Mouse (Mus musculus) gastrocnemius, adult 18-20 months (tissue): ENCODE data around the gene Actr5. TPM values are rescaled to one million over a fixed set of nuclear protein-coding genes. Genes with fewer than 3 reads are reported as not detected.
A peak's percentile ranks its signal among the peaks of the same experiment; 100 is the strongest.

Experiments used
- DNase-seq: peaks from one replicate; pipeline ENCODE4 v3.0.0; 2021; ENCODE audit warnings: low spot score
- total RNA-seq, 2 experiments: library from RNA; stranded (reverse); gene quantifications; 2 replicates each; pipeline ENCODE4 v1.2.3; 2021

Actr5 gene
- total RNA-seq, 2 experiments from 2014 or later, result 3.8 to 4.0 TPM

DNA sequence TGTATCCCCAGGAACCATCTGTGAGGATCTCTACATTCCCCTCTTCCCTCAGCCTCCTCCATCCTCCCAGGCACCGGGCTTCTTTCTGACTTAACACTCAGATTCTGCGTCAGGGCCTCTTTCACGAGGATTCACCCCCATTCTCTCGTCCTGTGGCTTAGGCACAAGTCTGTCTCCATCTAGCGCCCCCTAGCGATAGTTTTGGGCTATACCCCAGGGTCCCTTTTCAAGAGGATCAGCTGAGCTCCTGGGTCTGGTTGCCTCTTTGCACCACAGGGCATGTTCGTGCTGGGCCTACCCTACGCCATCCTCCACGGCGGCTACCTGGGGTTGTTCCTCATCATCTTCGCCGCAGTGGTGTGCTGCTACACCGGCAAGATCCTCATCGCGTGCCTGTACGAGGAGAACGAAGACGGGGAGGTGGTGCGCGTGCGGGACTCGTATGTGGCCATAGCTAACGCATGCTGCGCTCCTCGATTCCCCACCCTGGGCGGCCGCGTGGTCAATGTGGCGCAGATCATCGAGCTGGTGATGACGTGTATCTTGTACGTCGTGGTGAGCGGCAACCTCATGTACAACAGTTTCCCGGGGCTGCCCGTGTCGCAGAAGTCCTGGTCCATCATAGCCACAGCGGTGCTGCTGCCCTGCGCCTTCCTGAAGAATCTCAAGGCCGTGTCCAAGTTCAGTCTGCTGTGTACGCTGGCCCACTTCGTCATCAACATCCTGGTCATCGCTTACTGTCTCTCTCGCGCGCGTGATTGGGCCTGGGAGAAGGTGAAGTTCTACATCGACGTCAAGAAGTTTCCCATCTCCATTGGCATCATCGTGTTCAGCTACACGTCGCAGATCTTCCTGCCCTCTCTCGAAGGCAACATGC, 10.9 kb upstream of the Actr5 start:
- peak; percentile 24 for DNase-seq

DNA sequence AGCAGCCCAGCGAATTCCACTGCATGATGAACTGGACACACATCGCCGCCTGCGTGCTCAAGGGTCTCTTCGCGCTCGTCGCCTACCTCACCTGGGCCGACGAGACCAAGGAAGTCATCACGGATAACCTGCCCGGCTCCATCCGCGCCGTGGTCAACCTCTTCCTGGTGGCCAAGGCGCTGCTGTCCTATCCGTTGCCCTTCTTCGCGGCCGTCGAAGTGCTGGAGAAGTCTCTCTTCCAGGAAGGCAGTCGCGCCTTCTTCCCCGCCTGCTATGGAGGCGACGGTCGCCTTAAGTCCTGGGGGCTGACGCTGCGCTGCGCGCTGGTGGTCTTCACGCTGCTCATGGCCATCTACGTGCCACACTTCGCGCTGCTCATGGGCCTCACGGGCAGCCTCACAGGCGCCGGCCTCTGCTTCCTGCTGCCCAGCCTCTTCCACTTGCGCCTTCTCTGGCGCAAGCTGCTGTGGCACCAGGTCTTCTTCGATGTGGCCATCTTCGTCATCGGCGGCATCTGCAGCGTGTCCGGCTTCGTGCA, 10.2 kb upstream of the Actr5 start:
- no peak for DNase-seq

DNA sequence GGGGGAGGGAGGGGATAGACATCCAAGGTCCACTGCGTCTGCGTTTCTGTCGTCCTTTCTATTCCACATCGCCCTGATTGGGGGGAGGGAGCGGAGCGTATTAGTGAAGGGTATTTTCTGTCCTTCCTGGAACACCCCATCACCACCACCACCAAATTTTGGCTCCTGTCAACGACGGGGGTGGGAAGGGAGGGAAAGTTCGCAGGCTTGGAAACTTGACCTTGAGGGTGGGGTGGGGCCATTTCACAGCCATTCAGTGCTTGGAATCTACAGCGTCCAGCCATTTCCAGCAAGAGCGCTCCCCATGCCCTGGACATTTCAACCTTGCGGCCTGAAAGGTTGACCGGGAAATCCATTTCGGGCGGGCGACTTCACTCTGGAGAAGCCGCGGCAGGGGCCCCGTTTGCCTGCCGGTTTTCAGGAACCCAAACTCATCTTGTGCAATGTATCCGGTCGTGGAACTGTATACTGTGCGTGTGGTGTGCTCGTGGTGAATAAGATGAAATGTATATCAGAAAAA, 9.5 kb upstream of the Actr5 start:
- no peak for DNase-seq

DNA sequence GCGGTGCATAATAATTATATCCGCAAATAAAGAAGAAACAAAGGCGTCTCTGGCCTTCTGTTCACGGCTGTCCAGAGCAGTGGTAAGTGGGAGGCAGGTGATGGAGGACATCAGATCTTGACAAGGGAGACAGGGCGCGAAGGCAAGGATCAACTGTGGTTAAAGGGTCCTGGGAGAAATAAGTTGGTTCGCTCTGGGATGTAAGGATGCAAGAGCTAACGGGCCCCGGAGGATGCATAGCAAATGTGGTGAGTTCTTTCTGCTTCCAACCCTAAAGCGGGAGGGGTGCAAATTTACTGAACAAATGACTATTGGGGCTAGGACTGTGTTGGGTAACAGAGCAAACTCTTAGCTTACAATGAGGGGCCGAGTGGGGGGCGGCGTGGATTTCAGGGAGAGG, 9.0 kb upstream of the Actr5 start:
- DNase-seq, result no peak

DNA sequence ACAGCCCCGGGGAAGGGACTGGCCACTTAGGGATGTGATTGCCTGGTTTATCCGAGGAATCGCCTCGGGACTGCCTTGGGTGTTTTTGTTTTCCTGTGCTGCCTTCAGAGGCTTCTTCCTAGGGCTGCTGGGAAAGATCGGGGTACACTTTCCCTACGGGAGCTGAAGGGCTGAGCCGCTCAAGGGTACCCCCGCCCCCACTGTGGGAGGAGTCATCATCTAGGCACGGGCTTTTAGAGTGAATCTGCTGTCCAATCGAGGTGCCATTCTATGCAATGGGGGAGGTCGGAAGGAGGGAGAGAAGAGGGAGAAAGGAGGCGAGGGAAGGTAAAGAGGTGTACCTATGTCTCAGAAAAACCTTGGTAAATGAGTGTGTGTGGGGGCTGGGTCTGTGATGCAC, 8.4 kb upstream of the Actr5 start:
- DNase-seq, result no peak

DNA sequence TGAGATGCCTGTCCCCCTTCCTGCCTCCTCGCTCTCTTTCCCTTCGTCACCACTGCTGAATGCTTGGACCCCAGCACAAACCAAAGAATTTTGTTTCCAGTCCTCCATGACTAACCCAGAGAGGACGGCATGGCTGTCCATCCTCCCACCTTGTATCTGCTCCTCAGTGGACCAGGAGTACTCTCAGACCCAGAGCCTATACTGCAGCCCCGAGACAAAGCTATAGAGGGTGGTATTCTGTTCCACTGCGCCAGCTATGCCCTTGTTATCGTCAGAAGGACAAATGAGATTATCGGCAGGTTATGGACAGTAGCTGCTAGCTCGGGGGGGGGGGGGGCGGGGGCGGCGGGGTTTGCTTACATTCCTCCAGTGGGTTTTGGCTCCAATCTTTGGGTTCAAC, 7.9 kb upstream of the Actr5 start:
- no peak for DNase-seq

DNA sequence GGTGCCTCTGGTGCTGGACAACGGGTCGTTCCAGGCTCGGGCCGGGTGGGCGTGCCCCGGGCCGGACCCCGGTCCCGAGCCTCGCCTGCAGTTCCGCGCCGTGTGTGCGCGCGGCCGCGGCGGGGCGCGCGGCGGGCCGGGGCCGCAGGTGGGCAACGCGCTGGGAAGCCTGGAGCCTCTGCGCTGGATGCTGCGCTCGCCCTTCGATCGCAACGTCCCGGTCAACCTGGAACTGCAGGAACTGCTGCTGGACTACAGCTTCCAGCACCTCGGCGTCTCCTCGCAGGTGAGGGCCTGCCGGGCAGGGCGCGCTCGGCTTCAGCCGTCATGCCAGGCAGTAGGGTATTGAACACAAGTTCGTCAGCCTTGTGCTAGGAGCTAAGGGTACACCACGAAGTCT, 543 bp downstream of the Actr5 start:
- DNase-seq, result no peak

DNA sequence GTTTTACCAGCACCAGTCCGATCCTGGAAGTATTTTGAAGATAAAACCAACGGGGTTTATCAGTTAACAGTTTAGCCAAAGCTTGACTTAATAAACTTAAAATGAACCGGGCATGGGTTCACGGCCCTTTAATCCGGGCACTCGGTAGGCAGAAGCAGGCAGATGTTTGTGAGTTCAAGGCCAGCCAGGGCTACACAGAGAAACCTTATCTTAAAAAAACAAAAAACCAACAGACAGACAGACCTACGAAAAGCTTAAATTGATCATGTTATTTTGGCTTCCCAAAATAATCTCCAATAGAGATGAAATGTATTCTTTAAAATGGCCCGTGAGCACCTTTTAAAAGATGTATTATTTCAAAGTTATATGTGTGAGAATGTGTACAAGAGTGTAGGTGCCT, 1.0 kb downstream of the Actr5 start:
- DNase-seq, result no peak

DNA sequence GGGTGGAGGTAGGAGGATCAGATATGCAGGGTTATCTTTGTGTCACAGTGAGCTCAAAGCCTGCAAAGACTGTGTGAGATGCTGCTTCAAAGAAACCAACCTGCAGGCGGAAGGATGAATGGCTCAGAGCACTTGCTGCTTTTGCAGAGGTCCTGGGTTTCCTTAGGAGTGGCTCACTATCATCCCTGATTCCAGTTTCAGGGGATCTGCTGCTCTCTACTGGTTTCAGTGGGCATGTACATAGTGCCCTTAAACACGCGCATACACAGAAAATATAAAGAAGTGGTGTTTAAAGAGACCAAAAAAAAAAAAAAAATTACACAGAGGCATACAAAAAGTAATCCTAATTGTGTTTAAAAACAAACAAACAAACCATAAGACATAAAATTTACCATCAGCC, 4.2 kb downstream of the Actr5 start:
- DNase-seq, result no peak

DNA sequence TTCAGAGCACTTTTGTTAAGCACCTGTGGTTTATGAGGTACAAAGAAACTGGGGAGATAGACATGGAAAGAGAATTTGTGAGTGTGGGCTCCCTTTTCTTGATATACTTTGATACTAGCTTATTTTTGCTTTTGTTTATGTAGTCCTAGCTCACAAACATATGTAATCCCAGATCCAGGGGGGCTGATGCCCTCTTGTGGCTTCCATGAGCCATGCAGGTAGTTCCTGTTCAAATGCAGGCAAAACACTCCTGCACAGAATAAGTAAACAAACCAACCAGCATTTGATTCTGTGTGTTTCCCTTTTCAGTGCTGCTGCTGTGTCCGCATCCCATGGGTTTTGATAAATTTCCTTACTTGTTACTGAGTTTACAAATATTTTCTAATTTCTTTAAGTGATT, 4.7 kb downstream of the Actr5 start:
- peak; percentile 16 for DNase-seq

DNA sequence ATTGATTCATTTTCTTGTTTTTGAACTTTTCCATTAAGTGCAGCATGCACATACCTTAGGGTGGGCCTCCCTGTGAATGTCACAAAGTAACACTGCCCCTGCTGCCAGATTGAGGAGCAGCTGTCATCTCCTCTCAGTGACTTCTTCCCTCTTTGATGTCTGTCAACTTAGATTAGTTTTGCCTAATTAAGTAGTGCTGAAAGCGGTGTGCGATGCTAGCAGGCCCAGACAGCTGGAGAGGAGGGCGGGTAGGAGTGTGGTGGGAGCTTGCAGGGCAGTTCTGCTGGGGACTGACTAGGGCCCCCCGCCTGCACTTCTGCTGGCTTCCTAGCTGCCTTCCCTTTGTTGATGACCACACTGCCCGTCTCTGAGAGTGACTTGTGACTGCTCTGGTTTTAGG, 7.2 kb downstream of the Actr5 start:
- no peak for DNase-seq

DNA sequence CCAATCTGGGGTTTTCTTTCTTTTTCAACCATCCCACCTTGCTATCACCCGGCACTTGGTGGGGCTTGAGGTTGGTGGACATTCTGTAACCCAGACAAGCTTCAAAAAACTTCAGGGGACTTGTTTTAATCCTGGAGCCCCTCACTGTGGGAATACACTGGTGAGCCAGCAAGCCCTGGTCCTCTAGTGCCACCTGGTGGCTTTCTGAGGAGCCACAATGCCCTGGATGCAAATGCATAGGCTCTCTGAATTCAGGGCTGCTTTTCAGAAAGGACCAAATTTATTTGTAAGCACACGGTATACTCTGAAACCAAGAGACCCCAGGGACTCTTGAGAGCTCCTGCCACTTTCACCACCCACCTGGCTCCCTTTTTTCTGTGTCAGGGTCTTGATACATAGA, 17.2 kb downstream of the Actr5 start:
- DNase-seq, result peak; percentile 43

DNA sequence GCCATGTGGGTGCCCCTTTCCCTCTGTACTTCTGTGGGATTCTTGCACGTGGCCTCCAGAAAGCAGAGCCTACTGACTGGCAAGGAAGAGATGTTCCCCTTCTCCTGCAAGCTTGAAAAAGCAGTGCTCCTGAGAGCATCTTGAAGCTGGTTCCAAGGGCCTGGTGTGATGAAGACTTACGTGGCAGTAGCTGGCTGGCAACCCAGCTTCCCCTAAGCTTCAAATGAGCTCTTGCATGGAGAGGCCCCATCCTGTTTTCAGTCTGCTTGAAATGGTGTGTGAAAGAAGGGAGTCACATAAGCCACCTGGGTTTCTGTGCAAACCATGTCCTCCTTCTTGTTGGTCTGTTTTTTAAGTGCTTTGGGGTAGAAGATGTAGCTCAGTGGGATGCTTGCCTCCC, 17.9 kb downstream of the Actr5 start:
- no peak for DNase-seq

DNA sequence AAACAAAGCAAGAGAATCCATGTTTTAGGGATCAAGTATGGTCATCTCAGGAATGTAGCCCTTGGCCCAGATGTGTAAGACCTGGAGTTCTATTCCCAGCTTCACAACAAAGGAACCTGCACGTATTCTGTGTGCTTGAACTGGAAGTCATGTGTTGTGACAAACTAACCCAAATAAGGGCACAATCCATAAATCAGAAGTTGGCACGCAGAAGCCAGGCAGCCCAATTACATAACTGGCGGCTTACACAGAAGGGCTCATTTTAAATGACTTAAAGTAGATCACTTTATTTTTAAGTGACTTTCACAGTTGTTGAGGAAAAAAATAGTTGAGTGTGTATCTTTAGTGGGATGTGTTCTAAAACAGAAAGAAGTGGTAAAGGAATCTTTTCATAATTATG, 19.1 kb downstream of the Actr5 start:
- DNase-seq, result no peak

DNA sequence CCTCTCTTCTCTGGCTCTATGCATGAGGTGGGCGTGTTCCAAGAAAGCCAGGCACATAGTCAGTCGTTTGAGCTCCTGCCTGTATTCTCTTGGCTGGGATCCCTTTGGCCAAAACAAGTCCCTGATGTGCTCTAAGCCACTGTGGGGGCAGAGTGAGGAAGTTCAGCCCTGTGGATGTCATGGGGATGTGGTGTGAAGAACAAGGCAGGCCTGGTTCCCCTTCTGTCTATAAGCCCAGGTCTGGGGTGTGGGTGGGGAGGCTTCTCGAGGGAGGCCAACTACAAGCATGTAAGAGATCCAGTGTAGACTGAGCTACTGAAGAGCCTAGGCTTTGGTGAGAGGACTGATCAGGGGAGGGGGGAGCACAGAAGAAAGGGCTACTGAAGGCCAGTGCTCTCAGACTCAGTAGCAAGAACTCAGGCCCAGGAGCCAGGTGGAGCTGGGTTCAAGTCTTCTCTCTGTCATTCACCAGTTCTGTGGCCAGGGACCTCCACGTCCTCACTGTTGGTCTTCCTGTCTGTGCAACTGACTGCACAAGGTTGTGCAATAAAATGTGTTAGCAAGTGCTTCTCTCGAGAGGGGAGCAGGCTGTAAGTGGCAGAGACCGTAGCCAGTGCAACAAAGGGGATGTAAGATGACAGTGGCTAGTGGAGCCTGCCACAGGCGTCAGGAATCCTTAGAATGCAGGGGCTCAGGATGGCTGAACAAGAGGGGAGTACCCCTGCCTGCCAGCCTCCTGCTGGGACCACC, 26.6 kb downstream of the Actr5 start:
- no peak for DNase-seq

DNA sequence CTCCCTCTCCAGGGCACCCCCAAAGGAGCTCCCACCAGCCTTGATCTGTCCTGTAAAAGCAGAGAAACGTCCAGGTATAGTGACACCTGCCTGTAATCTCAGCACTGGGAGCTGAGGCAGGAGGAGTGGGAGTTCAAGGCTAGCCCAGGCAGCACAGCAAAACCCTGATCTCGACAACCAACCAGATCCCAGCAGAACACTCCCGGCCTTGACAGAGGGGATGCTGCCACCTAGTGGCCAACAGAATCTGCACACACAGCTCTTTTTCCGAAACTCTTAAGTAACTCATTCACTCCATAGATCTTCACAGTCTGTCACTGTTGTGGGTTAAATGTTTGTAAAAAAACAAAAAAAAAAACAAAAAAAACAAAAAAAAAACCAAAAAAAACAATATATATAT, 28.3 kb downstream of the Actr5 start:
- peak; percentile 64 for DNase-seq

DNA sequence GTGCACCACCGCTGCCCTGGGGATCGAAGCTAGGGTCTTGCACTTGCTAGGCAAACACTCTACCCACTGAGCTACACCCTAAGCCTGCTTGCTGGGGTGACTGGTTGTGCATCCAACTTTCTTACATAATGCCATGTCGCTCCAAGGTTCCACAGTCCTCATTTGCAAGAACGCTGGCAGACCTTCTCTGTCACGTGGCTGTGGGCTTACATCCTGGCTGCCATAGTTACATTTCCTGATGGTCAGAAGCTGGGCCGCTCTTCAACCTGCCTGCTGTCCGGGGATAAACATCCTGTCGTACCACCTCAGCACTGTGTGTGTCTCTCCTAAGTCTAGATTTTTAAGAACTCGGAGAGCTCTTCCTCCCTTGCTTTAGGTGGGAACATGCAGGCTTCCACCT, 30.0 kb downstream of the Actr5 start:
- no peak for DNase-seq

DNA sequence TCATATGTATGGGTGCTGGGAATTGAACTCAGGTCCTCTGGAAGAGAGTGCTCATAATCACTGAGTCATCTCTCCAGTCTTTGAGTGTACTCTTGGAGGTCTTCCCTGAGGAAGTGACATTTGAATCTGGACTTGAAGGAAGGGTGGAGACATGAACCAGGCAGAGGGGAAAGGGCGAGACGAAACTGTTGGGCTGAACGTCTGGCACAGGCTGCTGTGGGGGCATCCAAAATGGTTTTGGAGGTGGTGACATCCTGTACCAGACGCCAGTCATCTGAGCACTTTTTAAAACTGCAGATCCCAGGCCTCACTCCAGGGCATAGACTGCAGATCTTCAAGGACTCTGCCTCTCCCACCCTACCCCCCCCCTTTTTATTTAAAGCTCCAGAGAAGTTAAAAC, 31.1 kb downstream of the Actr5 start:
- no peak for DNase-seq

DNA sequence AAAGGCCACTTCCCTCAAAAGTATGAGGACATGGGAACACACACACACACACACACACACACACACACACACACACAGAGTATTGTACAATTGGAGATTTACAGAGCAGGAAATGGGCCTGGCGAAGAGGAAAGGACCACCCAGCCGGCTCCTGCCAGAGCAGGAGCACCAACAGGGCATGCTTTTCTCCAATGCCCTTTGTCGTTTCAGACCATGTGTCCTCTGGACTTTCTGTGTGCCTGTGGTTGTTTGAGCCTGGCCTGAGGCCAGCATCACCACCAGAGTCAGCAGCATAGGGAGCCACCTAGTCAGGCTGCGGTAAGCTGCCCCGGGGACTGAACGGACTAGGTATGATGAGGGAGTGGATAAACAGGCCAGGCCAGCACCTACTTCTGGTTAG, 34.1 kb downstream of the Actr5 start:
- no peak for DNase-seq

DNA sequence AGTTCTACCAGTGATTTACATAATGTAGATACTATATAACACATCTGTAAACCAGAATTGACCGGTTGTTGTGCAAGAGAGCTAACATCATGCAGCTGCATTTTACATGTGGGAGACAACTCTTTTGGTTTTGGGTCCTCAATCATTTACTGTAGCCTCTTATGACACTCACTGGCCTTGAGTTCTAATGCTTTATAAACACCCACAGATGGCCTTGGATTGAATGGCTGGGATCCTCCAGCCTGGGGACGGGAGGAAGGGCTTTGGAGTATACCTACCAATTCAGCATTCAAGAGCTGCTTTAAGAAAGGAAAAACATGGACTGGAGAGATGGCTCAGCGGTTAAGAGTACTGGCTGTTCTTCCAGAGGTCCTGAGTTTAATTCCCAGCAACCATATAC, 34.7 kb downstream of the Actr5 start:
- no peak for DNase-seq

DNA sequence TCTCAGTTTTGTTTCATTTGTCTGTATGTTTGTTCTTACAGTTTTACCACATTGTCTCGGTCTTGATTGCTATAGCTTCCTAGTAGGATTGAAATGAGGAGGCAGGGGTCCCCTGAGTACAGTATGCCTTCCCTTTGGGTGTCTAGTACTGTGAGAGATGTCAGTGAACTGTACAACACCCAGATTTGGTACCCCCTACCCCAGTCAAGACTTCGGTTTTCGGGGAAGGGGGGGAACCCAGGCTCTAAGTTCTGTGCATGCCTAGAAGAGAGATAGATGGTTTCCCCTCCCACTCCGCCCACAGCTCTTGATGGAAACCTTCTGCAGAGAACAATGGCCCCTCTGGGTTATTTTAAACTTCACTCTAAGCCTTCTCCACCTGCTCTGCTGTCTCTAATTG, 40.4 kb downstream of the Actr5 start, which contains the start of gene Ppp1r16b:
Gene Ppp1r16b (plus strand): TSS at position 301 of the 400 bp plus-strand sequence.
- DNase-seq, result no peak

DNA sequence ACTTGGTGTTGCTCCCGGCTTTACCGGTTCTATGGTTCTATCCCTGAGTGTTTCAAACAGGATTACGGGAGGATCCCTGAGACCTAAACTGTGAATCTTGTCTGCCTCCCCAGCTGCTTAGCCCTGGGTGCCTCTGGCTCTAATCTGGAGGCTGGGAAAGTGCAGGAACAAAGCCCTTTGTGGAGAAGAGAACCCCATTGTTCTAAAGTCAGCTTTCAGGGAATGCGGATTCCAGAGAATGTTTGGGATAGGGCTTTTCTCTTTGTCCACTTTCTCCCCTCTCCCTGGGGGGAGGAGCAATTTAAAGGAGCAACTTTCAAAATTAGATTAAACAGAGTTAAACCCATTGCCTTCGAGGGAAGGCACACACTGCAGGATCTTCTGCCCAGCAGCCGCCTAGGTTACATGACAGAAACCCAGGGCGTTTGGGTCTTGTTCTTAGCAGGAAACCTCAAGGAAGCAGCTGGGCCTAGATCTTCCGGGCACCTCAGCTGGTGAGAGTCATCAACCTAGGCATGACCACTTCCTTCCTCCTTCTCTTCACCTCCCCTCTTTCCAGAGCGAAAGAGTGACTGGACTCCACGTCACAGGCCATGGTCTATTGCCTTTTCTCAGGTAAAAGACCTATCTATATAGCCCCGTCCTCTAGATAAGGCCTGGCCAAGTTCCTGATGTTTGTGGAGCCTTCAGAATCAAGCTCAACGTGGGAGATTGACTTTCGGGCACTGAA, 41.5 kb downstream of the Actr5 start:
- DNase-seq, result no peak
